Mouse (Mus musculus) MEL (cell line): ENCODE data around the gene Slc44a2. TPM values are rescaled to one million over a fixed set of nuclear protein-coding genes. Genes with fewer than 3 reads are reported as not detected.

ENCODE experiments used
- DNase-seq: peaks from one replicate; pipeline ENCODE4 v3.0.0; 2011; ENCODE audit warnings: low read depth, low spot score
- H3K27ac ChIP-seq: 2 replicates; pipeline ENCODE4 v1.5.1; 2012; ENCODE audit warnings: low read depth, mild to moderate bottlenecking, control low read depth, low read length, moderate library complexity; ENCODE audit not compliant: control insufficient read depth
- H3K27me3 ChIP-seq, 2 experiments: fragments of 150-350 bp in 1 of 2; sonication (generic) in 1 of 2; 2 replicates each; pipeline ENCODE4 v1.6.1; 2012; ENCODE audit warnings: low read length in 2 of 2, mild to moderate bottlenecking in 2 of 2, improper control_type of control experiment in 1 of 2, moderate library complexity in 1 of 2; ENCODE audit not compliant: insufficient read depth in 2 of 2, control insufficient read depth in 1 of 2
- H3K36me3 ChIP-seq, 2 experiments: 2 replicates each; pipeline ENCODE4 v1.6.1; 2012 to 2014; ENCODE audit warnings: low read length in 2 of 2, improper control_type of control experiment in 1 of 2, inconsistent platforms in 1 of 2, mild to moderate bottlenecking in 1 of 2; ENCODE audit not compliant: insufficient read depth in 2 of 2, control insufficient read depth in 1 of 2
- H3K4me1 ChIP-seq, 2 experiments: fragments of 150-350 bp in 1 of 2; sonication (generic) in 1 of 2; 2 replicates each; pipeline ENCODE4 v1.6.1; 2012; ENCODE audit warnings: low read length in 2 of 2, improper control_type of control experiment in 1 of 2, mild to moderate bottlenecking in 1 of 2; ENCODE audit not compliant: insufficient read depth in 2 of 2, control insufficient read depth in 1 of 2
- H3K4me3 ChIP-seq, 2 experiments: fragments of 150-350 bp in 1 of 2; sonication (generic) in 1 of 2; 2 replicates each; pipeline ENCODE4 v1.5.1; 2012; ENCODE audit warnings: low read depth in 2 of 2, low read length in 2 of 2, mild to moderate bottlenecking in 2 of 2, moderate library complexity in 2 of 2, control low read depth in 1 of 2, improper control_type of control experiment in 1 of 2; ENCODE audit not compliant: control insufficient read depth in 1 of 2, insufficient read depth in 1 of 2
- H3K79me2 ChIP-seq: 2 replicates; pipeline ENCODE4 v1.6.1; 2012; ENCODE audit warnings: mild to moderate bottlenecking, low read length, moderate library complexity; ENCODE audit not compliant: control insufficient read depth, poor library complexity, insufficient read depth
- H3K9ac ChIP-seq: 2 replicates; pipeline ENCODE4 v1.6.1; 2012; ENCODE audit warnings: low read depth, mild to moderate bottlenecking, control low read depth, low read length, moderate library complexity; ENCODE audit not compliant: control insufficient read depth, poor library complexity, severe bottlenecking
- H3K9me3 ChIP-seq: fragments of 150-350 bp; sonication (generic); replicated peaks from 2 replicates; pipeline ENCODE4 v1.6.1; 2012; ENCODE audit warnings: mild to moderate bottlenecking, low read length, improper control_type of control experiment, moderate library complexity; ENCODE audit not compliant: insufficient read depth
- BHLHE40 ChIP-seq: IDR thresholded peaks from 2 replicates; pipeline ENCODE4 v1.6.1; 2012; ENCODE audit warnings: low read depth, mild to moderate bottlenecking, inconsistent platforms, low read length, improper control_type of control experiment, borderline replicate concordance
- CHD2 ChIP-seq: IDR thresholded peaks from 2 replicates; pipeline ENCODE4 v1.6.1; 2011; ENCODE audit warnings: low read length, improper control_type of control experiment
- CTCF ChIP-seq, 3 experiments: IDR thresholded peaks in 2 of 3; conservative IDR thresholded peaks in 1 of 3; 2 replicates each; pipeline ENCODE4 v1.5.1; 2011 to 2012; ENCODE audit warnings: low read length in 3 of 3, low read depth in 2 of 3, mild to moderate bottlenecking in 2 of 3, improper control_type of control experiment in 1 of 3, inconsistent platforms in 1 of 3, mixed read lengths in 1 of 3, moderate library complexity in 1 of 3; ENCODE audit not compliant: control insufficient read depth in 1 of 3, insufficient read depth in 1 of 3, poor library complexity in 1 of 3, severe bottlenecking in 1 of 3
- E2F4 ChIP-seq: IDR thresholded peaks from 2 replicates; pipeline ENCODE4 v1.6.1; 2011; ENCODE audit warnings: low read depth, low read length, improper control_type of control experiment, borderline replicate concordance
- ELF1 ChIP-seq: IDR thresholded peaks from 2 replicates; pipeline ENCODE4 v1.6.1; 2014; ENCODE audit warnings: low read depth, mild to moderate bottlenecking, inconsistent platforms, low read length, improper control_type of control experiment, moderate library complexity
- GABPA ChIP-seq: IDR thresholded peaks from 2 replicates; pipeline ENCODE4 v1.6.1; 2012; ENCODE audit warnings: low read depth, mild to moderate bottlenecking, inconsistent platforms, low read length, improper control_type of control experiment, moderate library complexity
- GATA1 ChIP-seq: IDR thresholded peaks from 2 replicates; pipeline ENCODE4 v1.6.1; 2011; ENCODE audit warnings: low read depth, low read length, improper control_type of control experiment
- HCFC1 ChIP-seq: IDR thresholded peaks from 2 replicates; pipeline ENCODE4 v1.6.1; 2012; ENCODE audit warnings: low read depth, mild to moderate bottlenecking, inconsistent platforms, low read length, improper control_type of control experiment, moderate library complexity
- MAFK ChIP-seq: IDR thresholded peaks from 2 replicates; pipeline ENCODE4 v1.6.1; 2011; ENCODE audit warnings: low read depth, mild to moderate bottlenecking, low read length, improper control_type of control experiment, borderline replicate concordance
- MAZ ChIP-seq: IDR thresholded peaks from 2 replicates; pipeline ENCODE4 v1.6.1; 2012; ENCODE audit warnings: low read depth, mild to moderate bottlenecking, inconsistent platforms, low read length, improper control_type of control experiment
- NELFE ChIP-seq: IDR thresholded peaks from 2 replicates; pipeline ENCODE4 v1.6.1; 2011; ENCODE audit warnings: low read depth, low read length, improper control_type of control experiment
- POLR2AphosphoS2 ChIP-seq: IDR thresholded peaks from 2 replicates; pipeline ENCODE4 v1.6.1; 2011; ENCODE audit warnings: low read length, improper control_type of control experiment
- POLR2AphosphoS5 ChIP-seq: IDR thresholded peaks from 2 replicates; pipeline ENCODE4 v1.6.1; 2012; ENCODE audit warnings: low read depth, borderline replicate concordance, mild to moderate bottlenecking, inconsistent platforms, low read length, moderate library complexity, mixed read lengths
- RCOR1 ChIP-seq: IDR thresholded peaks from 2 replicates; pipeline ENCODE4 v1.6.1; 2012; ENCODE audit warnings: low read depth, mild to moderate bottlenecking, inconsistent platforms, low read length, improper control_type of control experiment
- SIN3A ChIP-seq: IDR thresholded peaks from 2 replicates; pipeline ENCODE4 v1.6.1; 2012; ENCODE audit warnings: low read length, improper control_type of control experiment, inconsistent platforms
- SMC3 ChIP-seq: IDR thresholded peaks from 2 replicates; pipeline ENCODE4 v1.6.1; 2011; ENCODE audit warnings: low read depth, low read length, improper control_type of control experiment
- TBP ChIP-seq: IDR thresholded peaks from 2 replicates; pipeline ENCODE4 v1.8.0; 2011; ENCODE audit warnings: low read depth, low read length, improper control_type of control experiment
- TCF12 ChIP-seq: IDR thresholded peaks from 2 replicates; pipeline ENCODE4 v1.6.1; 2014; ENCODE audit warnings: low read depth, mild to moderate bottlenecking, inconsistent platforms, low read length, improper control_type of control experiment, moderate library complexity
- UBTF ChIP-seq: IDR thresholded peaks from 2 replicates; pipeline ENCODE4 v1.6.1; 2012; ENCODE audit warnings: low read depth, mild to moderate bottlenecking, inconsistent platforms, low read length, improper control_type of control experiment, moderate library complexity, borderline replicate concordance; ENCODE audit not compliant: insufficient read depth
- USF2 ChIP-seq, 2 experiments: IDR thresholded peaks; 2 replicates each; pipeline ENCODE4 v1.6.1; 2011 to 2012; ENCODE audit warnings: improper control_type of control experiment in 2 of 2, low read length in 2 of 2, borderline replicate concordance in 1 of 2, inconsistent platforms in 1 of 2, low read depth in 1 of 2, mild to moderate bottlenecking in 1 of 2; ENCODE audit not compliant: insufficient read depth in 1 of 2
- ZMIZ1 ChIP-seq: IDR thresholded peaks from 2 replicates; pipeline ENCODE4 v1.6.1; 2012; ENCODE audit warnings: low read depth, mild to moderate bottlenecking, inconsistent platforms, low read length, improper control_type of control experiment, moderate library complexity
- ZNF384 ChIP-seq: IDR thresholded peaks from 2 replicates; pipeline ENCODE4 v1.6.1; 2012; ENCODE audit warnings: low read depth, mild to moderate bottlenecking, inconsistent platforms, low read length, improper control_type of control experiment
- polyA plus RNA-seq, 2 experiments: library from polyadenylated mRNA; stranded (reverse) in 1 of 2; unstranded in 1 of 2; fragments of >175 nt in 1 of 2; fragments of >200 nt in 1 of 2; gene quantifications; 2 replicates each; pipeline versions ENCODE4 v1.2.1 to v1.2.4; 2012; ENCODE audit warnings: low replicate concordance in 2 of 2, low read depth in 1 of 2; ENCODE audit not compliant: insufficient read length in 2 of 2, insufficient read depth in 1 of 2, missing spikeins in 1 of 2
- total RNA-seq: library from RNA; depleted of rRNA; stranded (reverse); fragments of 300-350 nt; gene quantifications from 2 replicates; pipeline ENCODE4 v1.2.3, GENCODE M21; 2012

The Slc44a2 gene
- total and polyA plus RNA-seq, 3 experiments = 27.3 to 121 TPM; not detected in 1

GRCm38 (mm10) chr9:21392646-21393175 lies 72.2 kb downstream of the Slc44a2 start:
- Histone ChIP-seq H3K36me3 (peaks cover 0 to 93% of the 10 kb centered on the region in 2 experiments; a peak in 2 of 4 replicates), H3K4me1 (no peaks in the 10 kb centered on the region), H3K9me3 (no peaks in the 10 kb centered on the region), H3K4me3 (no peak overlapping the region), H3K27me3 (no peaks in the 10 kb centered on the region), H3K9ac (no peak overlapping the region), H3K79me2 (peaks cover 6% of the 10 kb centered on the region; the same call in 1 of the 2 replicates), H3K27ac (no peak overlapping the region)
- DNase-seq = no peak
- no peak for TF ChIP-seq E2F4
- TF ChIP-seq TCF12 = no peak
- TF ChIP-seq MAFK = no peak
- TF ChIP-seq GATA1 = no peak
- no peak for TF ChIP-seq SMC3
- TF ChIP-seq UBTF = no peak
- no peak for TF ChIP-seq GABPA
- no peak for TF ChIP-seq ZMIZ1
- TF ChIP-seq TBP = no peak
- TF ChIP-seq HCFC1 = no peak
- no peak for TF ChIP-seq CHD2
- TF ChIP-seq POLR2AphosphoS5 = no peak
- TF ChIP-seq ELF1 = no peak
- TF ChIP-seq ZNF384 = no peak
- no peak for TF ChIP-seq NELFE
- no peak for TF ChIP-seq RCOR1
- TF ChIP-seq SIN3A = no peak
- no peak for TF ChIP-seq MAZ
- no peak for TF ChIP-seq BHLHE40
- no peak for TF ChIP-seq USF2 (IDR thresholded peaks at IDR 0.05; ENCODE audit: borderline replicate concordance in 1 of 2, insufficient read depth in 1 of 2, low read depth in 1 of 2, low read length in 2 of 2)
- TF ChIP-seq, all 39 proteins: peak for 0

GRCm38 (mm10) chr9:21395692-21396091 lies 75.2 kb downstream of the Slc44a2 start:
- Histone ChIP-seq H3K79me2 (no peaks in the 10 kb centered on the region; the same call in 1 of the 2 replicates), H3K4me1 (no peaks in the 10 kb centered on the region), H3K9me3 (no peaks in the 10 kb centered on the region), H3K4me3 (no peak overlapping the region), H3K36me3 (peaks cover 0 to 91% of the 10 kb centered on the region in 2 experiments; a peak in 2 of 4 replicates), H3K27me3 (no peaks in the 10 kb centered on the region), H3K9ac (no peak overlapping the region), H3K27ac (no peak overlapping the region)
- TF ChIP-seq ZMIZ1 (0 out of 2 replicates have a peak, but pooled peaks have one; percentile 58), CTCF (IDR thresholded peaks at IDR 0.05 in 2 of 3, conservative IDR thresholded peaks at IDR 0.05 in 1 of 3; ENCODE audit: control insufficient read depth in 1 of 3, insufficient read depth in 1 of 3, low read depth in 2 of 3, low read length in 3 of 3, poor library complexity in 1 of 3, severe bottlenecking in 1 of 3) (no peak), POLR2AphosphoS2 (peak; percentile 28; the same call in 1 of the 2 replicates)
- no peak for DNase-seq
